Mouse (Mus musculus) heart, postnatal 25 days (tissue): ENCODE results near the gene Plcg1. TPM values are rescaled to one million over a fixed set of nuclear protein-coding genes. Genes with fewer than 3 reads are reported as not detected.

Source experiments
- DNase-seq: peaks from one replicate; pipeline ENCODE4 v3.0.0; 2022; ENCODE audit warnings: low spot score
- intact Hi-C: fragments of 180-260 bp; cut with DNase I; formaldehyde crosslinking; loops from one replicate; pipeline ENCODE4 v1.15.1; 2025
- total RNA-seq, 2 experiments: library from RNA; stranded (reverse); gene quantifications; 2 replicates each; pipeline ENCODE4 v1.2.3; 2021

Gene Plcg1
- total RNA-seq, 2 experiments from 2014 or later: 59.7 to 63.1 TPM

DNA sequence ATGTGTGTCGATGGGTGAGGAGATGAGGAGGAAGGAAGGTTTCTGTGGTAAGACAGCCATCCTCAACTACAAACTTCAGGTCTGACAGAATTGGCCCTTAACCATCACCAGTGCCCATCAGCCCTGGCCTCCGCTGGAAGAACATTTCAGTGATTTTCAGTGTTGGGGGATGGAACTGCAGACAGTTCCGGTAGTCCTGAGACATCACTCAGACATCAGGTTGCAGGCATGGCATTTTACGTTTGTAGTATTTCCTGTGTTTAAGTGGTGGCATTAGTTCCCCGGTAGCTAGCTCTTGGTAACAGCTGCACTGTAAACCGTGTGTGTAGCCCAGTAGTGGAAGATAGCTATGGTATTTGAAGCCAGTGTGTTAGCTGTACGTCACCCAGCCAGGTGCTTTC lies 2.0 kb downstream of the Plcg1 start:
- no peak for DNase-seq
- intact Hi-C loops: loop anchor here (5.0 kb wide), 1 partner anchor 59 kb away; no protein-coding TSS in a partner anchor

GRCm38 (mm10) chr2:160734331-160734730 lies 3.2 kb downstream of the Plcg1 start:
- DNase-seq: no peak
- intact Hi-C loops: loop anchor here (5.0 kb wide), 1 partner anchor 58 kb away; no protein-coding TSS in a partner anchor

DNA sequence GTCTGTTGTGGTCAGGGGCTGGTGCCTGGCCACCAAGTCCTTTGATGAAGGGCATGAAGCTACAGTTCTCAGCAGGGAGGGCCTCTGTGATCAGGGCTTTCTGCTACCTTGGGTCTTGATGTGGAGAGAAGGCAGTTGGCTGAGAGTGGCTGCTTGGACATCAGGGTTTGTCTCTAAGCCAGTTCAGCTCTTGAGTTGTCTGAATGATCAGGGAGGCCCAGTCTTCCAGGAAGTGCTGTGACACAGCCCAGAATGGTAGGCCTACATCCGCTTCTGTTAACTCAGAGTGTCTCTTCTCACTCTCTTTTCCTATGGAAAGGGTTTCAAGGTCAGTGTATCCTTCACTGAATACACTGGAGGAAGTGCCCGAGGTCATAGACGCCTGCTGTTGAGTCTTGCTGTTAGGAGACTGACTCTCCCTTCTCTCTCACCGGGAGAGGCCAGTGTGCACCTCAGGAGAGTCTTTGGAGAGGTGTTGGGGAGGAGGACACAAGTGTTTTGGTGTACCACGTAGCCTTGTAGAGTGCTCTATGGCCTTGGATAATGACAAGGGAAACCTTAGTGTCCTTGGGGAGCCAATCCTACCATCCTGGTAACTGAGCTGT lies 4.7 kb downstream of the Plcg1 start:
- no peak for DNase-seq
- intact Hi-C loops: no loop called here

DNA sequence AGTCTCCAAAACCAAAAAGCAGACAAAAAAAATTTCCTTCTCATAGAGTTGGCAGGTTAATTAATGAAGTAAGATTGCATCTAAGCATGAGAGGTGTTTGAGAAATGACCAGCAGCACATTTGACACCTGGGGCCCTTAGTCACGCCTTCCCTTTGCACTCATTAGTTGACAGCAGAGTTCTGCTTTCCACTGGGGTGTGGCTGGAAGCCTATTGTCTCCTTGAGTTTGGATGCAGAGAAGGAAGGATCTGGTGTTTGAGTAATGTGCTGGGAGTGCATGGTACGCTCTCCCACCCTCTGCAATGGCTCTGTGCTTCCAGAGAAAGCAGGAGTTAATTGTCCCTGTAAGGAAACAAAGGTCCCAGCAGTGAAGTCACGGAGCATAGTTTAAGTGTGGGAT lies 5.4 kb downstream of the Plcg1 start:
- intact Hi-C loops: no loop called here
- DNase-seq: no peak

DNA sequence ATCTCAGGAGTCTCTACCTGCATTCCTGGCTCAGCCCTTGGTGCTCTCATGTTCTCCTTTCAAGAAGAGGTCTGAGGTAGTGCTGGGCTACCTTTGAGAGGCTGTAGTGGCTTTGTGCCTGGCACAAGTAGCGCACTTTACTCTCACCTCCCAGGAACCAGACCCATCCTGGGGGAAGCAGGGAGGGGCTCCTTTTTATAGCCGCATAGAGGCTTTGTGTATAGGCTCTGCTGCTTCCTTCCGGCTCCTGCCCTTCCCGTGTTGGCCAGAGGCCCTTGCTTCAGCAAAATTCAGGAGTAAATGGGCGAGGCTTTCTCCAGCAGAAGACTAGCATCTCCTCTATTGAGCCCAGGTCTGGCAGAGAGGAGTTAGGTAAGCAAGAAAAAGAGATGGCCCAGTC lies 7.3 kb downstream of the Plcg1 start:
- intact Hi-C loops: no loop called here
- DNase-seq: no peak

DNA sequence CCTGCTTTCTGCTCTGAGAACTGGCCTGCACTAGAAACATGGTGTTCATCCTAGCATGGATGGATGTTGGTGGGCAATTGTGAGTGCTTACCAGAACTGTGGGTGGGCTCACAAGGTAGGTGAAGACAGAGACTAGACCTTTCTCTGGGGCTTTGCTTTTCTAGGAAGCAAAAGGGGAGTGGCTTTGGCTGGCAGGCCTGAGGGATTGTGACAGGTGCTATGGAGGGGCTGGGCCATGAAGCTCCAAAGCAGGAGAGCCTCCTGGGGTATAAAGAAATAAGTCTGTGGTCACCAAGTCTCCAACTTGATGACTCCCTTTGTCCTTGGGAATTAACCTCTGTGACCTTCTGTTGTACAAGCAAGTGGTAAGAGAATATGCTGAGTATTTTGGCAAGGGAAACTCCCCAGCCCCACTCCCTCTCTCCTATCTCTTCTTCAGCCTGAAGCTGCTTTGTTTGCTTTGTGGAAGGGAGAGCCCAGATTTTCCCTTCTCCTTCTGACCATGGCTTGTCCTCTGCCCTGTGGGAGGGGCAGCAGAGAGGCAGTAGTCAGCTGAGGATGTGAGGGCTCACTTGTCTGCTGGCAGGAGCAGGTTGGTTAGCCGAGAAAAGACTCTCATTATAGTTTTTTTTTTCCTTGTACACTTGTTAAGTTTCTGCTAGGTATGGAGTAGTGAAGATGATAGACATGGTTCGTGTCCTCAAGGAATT lies 8.7 kb downstream of the Plcg1 start:
- no peak for DNase-seq

GRCm38 (mm10) chr2:160740521-160741156 lies 9.5 kb downstream of the Plcg1 start:
- intact Hi-C loops: no loop called here

More for the DNA sequence above, 8.7 kb downstream of the Plcg1 start:
- intact Hi-C loops: no loop called here

DNA sequence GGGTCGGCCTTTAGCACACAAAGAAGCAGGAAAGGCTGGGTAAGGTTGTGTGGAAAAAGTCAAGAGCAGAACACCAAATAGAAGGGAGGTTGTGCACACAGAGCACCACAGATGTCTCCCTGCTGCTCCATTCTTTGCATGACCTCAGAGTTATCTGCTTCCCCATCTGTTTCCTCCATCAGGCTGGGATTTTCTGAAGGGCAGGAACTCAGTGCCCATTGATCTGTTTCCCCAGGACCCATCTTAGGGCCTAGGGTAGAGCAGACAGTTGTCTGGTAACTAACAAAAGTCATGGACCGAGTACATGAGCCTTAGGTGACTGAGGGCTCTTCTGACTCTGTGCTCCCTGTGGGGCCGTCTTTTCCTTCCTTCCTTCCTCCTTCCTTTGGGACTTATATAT lies 10.5 kb downstream of the Plcg1 start:
- intact Hi-C loops: no loop called here
- no peak for DNase-seq

More at GRCm38 (mm10) chr2:160740521-160741156, 9.5 kb downstream of the Plcg1 start:
- DNase-seq: no peak

DNA sequence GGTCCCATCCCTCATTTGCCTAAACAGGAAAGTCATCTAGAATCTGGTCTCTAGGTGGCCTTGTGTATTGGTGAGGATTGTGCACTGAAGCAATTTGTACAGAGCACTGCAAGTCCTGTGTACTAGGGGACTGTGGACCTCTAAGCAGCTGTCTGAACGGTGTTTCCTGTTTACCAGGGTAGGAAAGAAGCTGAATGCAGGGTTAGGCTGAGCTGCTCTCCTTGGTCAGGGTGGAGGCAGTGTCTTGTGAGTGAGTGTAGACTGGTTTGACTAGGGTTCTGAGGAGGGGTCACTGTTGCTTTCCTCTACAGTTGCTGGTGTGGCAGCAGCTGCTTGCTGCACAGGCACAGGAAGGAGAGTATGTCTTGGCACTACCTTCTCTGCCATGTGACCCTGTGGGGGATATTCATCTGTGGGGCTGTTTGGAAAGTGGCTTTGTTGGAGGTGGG lies 11.1 kb downstream of the Plcg1 start:
- intact Hi-C loops: no loop called here
- no peak for DNase-seq

DNA sequence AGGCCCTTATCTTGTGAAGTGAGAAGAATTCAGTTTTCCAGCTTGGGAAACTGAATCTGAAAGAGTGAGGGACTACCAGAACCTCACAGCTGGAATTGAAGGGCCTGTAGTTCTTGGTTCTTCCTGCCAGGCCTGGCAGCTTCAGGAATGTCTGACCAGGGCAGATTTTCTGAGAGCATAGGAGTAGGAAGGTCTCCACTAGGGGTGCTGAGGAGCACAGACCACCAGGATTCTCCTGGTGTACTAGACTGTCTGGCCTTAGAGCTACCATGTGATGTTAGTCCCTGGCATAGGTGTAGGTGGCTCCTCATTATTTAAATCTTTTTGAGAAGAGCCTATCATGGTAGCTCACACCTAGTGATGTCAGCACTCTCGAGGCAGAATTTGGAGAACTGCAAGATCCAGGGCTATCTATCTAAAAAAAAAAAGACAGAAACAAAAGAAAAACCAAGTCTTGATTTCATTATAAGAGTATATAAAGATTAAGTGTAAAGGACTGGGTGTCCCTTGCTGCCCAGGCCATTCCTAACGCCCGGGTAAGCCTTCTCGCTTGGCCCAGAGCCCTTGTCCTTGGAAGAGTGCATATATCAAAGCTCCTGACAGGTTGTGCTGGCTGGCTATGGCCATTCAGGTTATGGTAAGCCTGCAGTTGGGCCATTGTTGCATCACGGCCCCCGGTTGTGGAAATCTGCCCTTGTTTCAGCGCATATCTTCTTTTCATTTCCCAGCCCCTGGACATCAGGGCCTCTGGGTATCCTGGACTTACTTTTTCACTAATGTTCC lies 13.1 kb downstream of the Plcg1 start:
- intact Hi-C loops: no loop called here

DNA sequence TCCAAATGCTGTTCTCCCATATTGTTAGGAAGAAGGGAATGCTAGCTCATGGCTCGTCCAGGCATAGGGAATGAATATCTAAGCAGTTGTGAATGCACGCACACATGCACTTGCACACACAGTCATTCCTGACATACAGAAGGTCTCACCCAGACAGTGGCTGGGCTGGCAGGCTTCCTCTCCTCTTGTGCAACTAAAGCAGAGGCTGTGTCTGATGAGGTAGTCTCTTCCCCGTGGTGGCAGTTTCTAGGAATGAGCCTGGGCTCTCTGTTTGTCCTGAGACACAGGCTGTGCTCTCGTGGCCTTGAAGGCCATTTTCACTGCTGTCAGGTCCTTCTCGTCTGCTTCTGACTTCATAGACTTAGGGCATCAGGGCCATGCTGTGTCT lies 13.7 kb downstream of the Plcg1 start:
- intact Hi-C loops: no loop called here
- DNase-seq: no peak

More for the DNA sequence above, 13.1 kb downstream of the Plcg1 start:
- DNase-seq: peak; percentile 53

DNA sequence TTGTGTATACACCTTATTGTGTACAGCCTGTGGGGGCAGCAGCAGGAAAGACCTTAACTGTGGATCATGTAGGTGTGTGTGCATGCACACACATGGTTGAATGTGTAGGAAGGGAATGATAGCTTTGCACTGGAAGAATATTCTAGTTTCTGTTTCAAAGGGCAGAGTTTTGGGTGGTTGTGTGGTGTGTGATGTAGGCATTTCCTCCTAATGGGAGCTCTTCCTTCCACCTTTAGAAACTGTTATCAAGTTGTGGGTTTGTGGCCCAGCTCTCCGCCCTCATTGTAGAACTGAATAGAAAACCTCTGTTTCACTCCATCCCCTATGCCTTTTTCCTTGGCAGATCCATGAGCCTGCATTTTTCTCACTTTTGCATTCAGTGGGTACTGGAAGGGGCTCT lies 14.4 kb downstream of the Plcg1 start:
- no peak for DNase-seq
- intact Hi-C loops: no loop called here

- DNase-seq: no peak
- intact Hi-C loops: no loop called here
These were observed 15.5 kb downstream of the Plcg1 start for GRCm38 (mm10) chr2:160746637-160747036.

GRCm38 (mm10) chr2:160747075-160747474 lies 16.0 kb downstream of the Plcg1 start:
- intact Hi-C loops: no loop called here
- DNase-seq: no peak

DNA sequence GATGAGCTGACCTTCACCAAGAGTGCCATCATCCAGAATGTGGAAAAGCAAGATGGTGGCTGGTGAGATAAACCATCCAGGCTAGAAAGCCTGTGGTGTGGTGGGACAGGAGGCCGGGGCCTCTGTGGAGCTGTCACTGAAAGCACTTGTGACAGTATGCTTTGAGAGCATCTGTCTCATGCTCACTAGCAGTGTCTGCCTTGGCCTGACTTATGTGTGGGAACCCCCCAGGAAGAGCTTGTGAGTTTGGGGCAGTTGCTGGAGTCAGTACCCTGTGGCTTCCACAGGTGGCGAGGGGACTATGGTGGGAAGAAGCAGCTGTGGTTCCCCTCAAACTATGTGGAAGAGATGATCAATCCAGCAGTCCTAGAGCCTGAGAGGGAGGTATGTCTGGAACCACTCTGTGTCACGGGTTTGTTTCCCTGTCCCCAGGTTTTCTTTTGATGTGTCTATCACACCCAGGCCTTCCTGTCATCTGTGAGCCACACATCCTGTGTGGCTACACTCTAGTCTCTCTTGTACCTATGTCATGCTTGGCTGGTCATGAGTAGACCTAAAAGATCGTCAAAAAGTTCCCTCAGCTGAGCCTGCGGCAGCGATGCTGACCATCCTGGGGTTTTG lies 25.6 kb downstream of the Plcg1 start:
- no peak for DNase-seq
- intact Hi-C loops: no loop called here

- intact Hi-C loops: loop anchor here (1.0 kb wide), 1 partner anchor 127 kb away; no protein-coding TSS in a partner anchor
- no peak for DNase-seq
These were observed 29.5 kb downstream of the Plcg1 start for GRCm38 (mm10) chr2:160760433-160761184.

- intact Hi-C loops: loop anchor here (1.0 kb wide), 1 partner anchor 120 kb away; no protein-coding TSS in a partner anchor
- DNase-seq: no peak
These were observed 32.7 kb downstream of the Plcg1 start for GRCm38 (mm10) chr2:160763816-160764215.

- intact Hi-C loops: loop anchor here (1.0 kb wide), 1 partner anchor 120 kb away; no protein-coding TSS in a partner anchor
- no peak for DNase-seq
These were observed 33.3 kb downstream of the Plcg1 start for GRCm38 (mm10) chr2:160764386-160764785.

DNA sequence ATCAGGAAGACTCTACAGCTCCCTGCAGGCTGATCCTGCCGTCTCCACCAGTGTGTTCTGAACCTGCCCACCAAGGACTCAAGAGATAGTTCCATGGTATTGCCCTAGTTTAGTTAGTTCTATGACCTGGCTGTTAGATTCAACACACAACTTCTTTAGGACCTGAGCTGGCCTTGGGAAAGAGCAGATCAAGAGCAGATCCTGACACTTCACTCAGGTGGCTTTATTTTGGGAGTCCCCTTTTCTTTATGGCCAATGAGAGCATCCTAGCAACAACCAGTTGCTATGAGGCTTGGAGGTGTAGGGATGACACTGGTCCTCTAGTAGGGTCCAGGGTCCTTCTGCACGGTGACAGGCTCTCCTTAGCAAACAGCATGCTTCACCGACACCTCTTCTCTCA lies 34.0 kb downstream of the Plcg1 start:
- intact Hi-C loops: loop anchor here (5.0 kb wide), 1 partner anchor 37 kb away; no protein-coding TSS in a partner anchor
- no peak for DNase-seq
